Mouse (Mus musculus): ENCODE measurements around the gene Gm49322.

Gm49322 gene

GRCm38 (mm10) chr10:80655406-80656129 lies 49.7 kb downstream of the Gm49322 start:
- DNase-seq (ENCODE audit: extremely low spot score) = no peak

GRCm38 (mm10) chr10:80656130-80656862 lies 50.5 kb downstream of the Gm49322 start:
- peak; percentile 100 for DNase-seq (ENCODE audit: extremely low spot score)

- no peak for DNase-seq (ENCODE audit: extremely low spot score)
Measured at GRCm38 (mm10) chr10:80656863-80657623, 51.2 kb downstream of the Gm49322 start, which contains the start of gene Btbd2. Btbd2 (minus strand) TSS chr10:80657071.

GRCm38 (mm10) chr10:80658194-80658840 lies 52.5 kb downstream of the Gm49322 start:
- DNase-seq (ENCODE audit: extremely low spot score) = no peak

GRCm38 (mm10) chr10:80658841-80659202 lies 53.0 kb downstream of the Gm49322 start:
- no peak for DNase-seq (ENCODE audit: extremely low spot score)

GRCm38 (mm10) chr10:80659213-80659612 lies 53.4 kb downstream of the Gm49322 start:
- peak; percentile 66 for DNase-seq (ENCODE audit: extremely low spot score)

GRCm38 (mm10) chr10:80661149-80661548 lies 55.3 kb downstream of the Gm49322 start:
- DNase-seq (ENCODE audit: extremely low spot score) = no peak

GRCm38 (mm10) chr10:80663485-80664196 lies 57.8 kb downstream of the Gm49322 start:
- DNase-seq (ENCODE audit: extremely low spot score) = no peak

GRCm38 (mm10) chr10:80664197-80665015 lies 58.6 kb downstream of the Gm49322 start:
- no peak for DNase-seq (ENCODE audit: extremely low spot score)

- DNase-seq (ENCODE audit: extremely low spot score) = peak; percentile 48
Measured at GRCm38 (mm10) chr10:80665016-80665380, 59.2 kb downstream of the Gm49322 start.
